ENCODE assay signal across 24 mouse cellular contexts in the genomic region with DNA sequence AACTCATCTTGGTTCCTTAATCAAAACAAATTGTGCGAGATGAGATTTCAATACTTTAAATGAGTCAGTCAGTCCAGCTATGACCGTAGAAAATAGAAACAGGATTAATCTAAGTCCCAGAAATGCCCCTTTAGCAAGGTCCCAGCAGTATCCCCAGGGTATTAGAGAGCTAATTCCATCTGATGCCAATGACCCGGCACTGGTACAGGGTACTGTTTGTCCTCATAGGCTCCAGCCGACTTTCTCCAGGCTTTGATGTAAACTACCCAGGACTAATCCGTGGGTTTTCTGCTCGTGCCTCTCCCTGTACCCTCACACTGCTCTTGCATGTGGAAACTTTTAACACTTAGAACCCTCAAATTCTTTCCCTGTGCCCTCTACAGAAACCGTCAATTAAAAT. TPM values are rescaled to one million over a fixed set of nuclear protein-coding genes. Genes with fewer than 3 reads are reported as not detected.
DNase-seq lines count a peak whose midpoint lies in the region; ATAC-seq lines count a peak whose summit lies in the region.
"Had no signal": no experiment of that assay in that cellular context is flagged by ENCODE, and none has a peak within 500 bp of the region (broad histone marks: within the 10 kb centered on the region; RNA-seq: fewer than 3 reads in every experiment).

No protein-coding gene starts in this region.

- H3K27ac ChIP-seq in kidney, embryonic 14.5 days (ENCODE audit: low read depth, low read length) = no peak overlapping the region
- H3K27ac ChIP-seq: forebrain, embryonic 10.5 days; forebrain, embryonic 13.5 days; gastrocnemius, adult 2 months; heart, embryonic 15.5 days; hindbrain, embryonic 14.5 days; hindbrain, postnatal 0 days had no signal

- H3K4me3 ChIP-seq in kidney, embryonic 14.5 days (ENCODE audit: low read length) = no peak overlapping the region
- H3K4me3 ChIP-seq: forebrain, embryonic 10.5 days; forebrain, embryonic 13.5 days; gastrocnemius, adult 2 months; heart, embryonic 12.5 days; heart, embryonic 15.5 days had no signal

- WGBS in kidney, embryonic 14.5 days = 68% methylated on average over 7 of the region's 7 CpGs

- no peak overlapping the region for H3K4me2 ChIP-seq in kidney, embryonic 14.5 days (replicated peaks; ENCODE audit: low read depth, low read length)
- H3K4me2 ChIP-seq: forebrain, embryonic 13.5 days; heart, embryonic 12.5 days; heart, embryonic 15.5 days; hindbrain, embryonic 14.5 days had no signal

- peak; percentile 24 for DNase-seq in kidney, adult 9 months
- DNase-seq in testis, postnatal 10 days (ENCODE audit: low spot score) = peak; percentile 30
- DNase-seq in testis, postnatal 14 days (ENCODE audit: low spot score) = no peak
- peak; percentile 61 for DNase-seq in retina, postnatal 1 day
- DNase-seq in frontal cortex, postnatal 25 days (ENCODE audit: low spot score in 2 of 2) = no peak
- DNase-seq: adrenal gland, adult 8-10 months; adrenal gland, postnatal 25 days; cerebellum, adult 18-20 months; cerebellum, adult 9-10 months; cerebellum, postnatal 14 days; gastrocnemius, adult 2 months; gastrocnemius, postnatal 14 days; heart, adult 18-20 months; heart, postnatal 14 days; heart, postnatal 4 days had no signal

- no peaks in the 10 kb centered on the region for H3K9me3 ChIP-seq in kidney, embryonic 14.5 days (ENCODE audit: control insufficient read depth, low read length)
- H3K9me3 ChIP-seq: forebrain, embryonic 10.5 days; forebrain, embryonic 13.5 days; heart, embryonic 12.5 days; heart, embryonic 15.5 days had no signal

- H3K27me3 ChIP-seq in kidney, embryonic 14.5 days (ENCODE audit: control insufficient read depth, insufficient read depth, low read length) = no peaks in the 10 kb centered on the region
- H3K27me3 ChIP-seq: forebrain, embryonic 13.5 days; heart, embryonic 12.5 days; heart, embryonic 15.5 days had no signal

- H3K4me1 ChIP-seq in kidney, embryonic 14.5 days (ENCODE audit: control insufficient read depth, insufficient read depth, low read length) = no peaks in the 10 kb centered on the region
- H3K4me1 ChIP-seq: forebrain, embryonic 13.5 days; heart, embryonic 12.5 days; heart, embryonic 15.5 days had no signal

- H3K9ac ChIP-seq in kidney, embryonic 14.5 days (ENCODE audit: low read depth, low read length) = no peak overlapping the region
- H3K9ac ChIP-seq: forebrain, embryonic 13.5 days; heart, embryonic 12.5 days; heart, embryonic 15.5 days; hindbrain, embryonic 14.5 days had no signal

- no peak for ATAC-seq in kidney, embryonic 14.5 days (ENCODE audit: low FRiP score, low TSS enrichment)
- ATAC-seq: CD4-positive, CD25-positive, alpha-beta regulatory T cell, adult 4 months; forebrain, embryonic 13.5 days; forebrain, embryonic 16.5 days; hindbrain, postnatal 0 days had no signal

- no peaks in the 10 kb centered on the region for H3K36me3 ChIP-seq in kidney, embryonic 14.5 days (ENCODE audit: control insufficient read depth, insufficient read depth, low read length)
- H3K36me3 ChIP-seq: forebrain, embryonic 10.5 days; heart, embryonic 12.5 days; heart, embryonic 15.5 days had no signal

RNA-seq across cellular contexts. Expression of gene Bicdl1, which starts 44.7 kb away (rescaled TPM):
- 10.5 and 10.8 TPM in 2 replicates for polyA plus RNA-seq in kidney, embryonic 14.5 days (2014; fragmentation: Nextera tagmentation; extraction: Ambion mirVana)

RNA-seq across cellular contexts. Expression of gene Rab35, which starts 55.0 kb away (rescaled TPM):
- 17.7 and 18.6 TPM in 2 replicates for polyA plus RNA-seq in kidney, embryonic 14.5 days (2014; fragmentation: Nextera tagmentation; extraction: Ambion mirVana)

Comparison
In these comparisons a context has a peak if more than half of its experiments do, and no peak if none do; other contexts are left out.
1. DNase-seq: peak in kidney, adult 9 months (single experiment), testis, postnatal 10 days (single experiment) and retina, postnatal 1 day (single experiment); none in testis, postnatal 14 days (single experiment) and frontal cortex, postnatal 25 days (0 of 2).